Mouse (Mus musculus) myocyte (in vitro differentiated cells): ENCODE measurements around the gene Rpl41.

Experiments
- CEBPB ChIP-seq: IDR thresholded peaks from 2 replicates; pipeline ENCODE4 v1.6.1; 2011; ENCODE audit warnings: mild to moderate bottlenecking, moderate library complexity; ENCODE audit not compliant: poor library complexity, insufficient read depth, severe bottlenecking
- E2F4 ChIP-seq: IDR thresholded peaks from one replicate; pipeline ENCODE4 v1.6.1; 2011; ENCODE audit warnings: mild to moderate bottlenecking, control low read depth, moderate library complexity; ENCODE audit not compliant: insufficient read depth
- MAX ChIP-seq: IDR thresholded peaks from one replicate; pipeline ENCODE4 v1.6.1; 2011; ENCODE audit warnings: low read depth, mild to moderate bottlenecking, control low read depth
- MYOD1 ChIP-seq, 3 experiments: IDR thresholded peaks; one replicate each; pipeline ENCODE4 v1.6.1; 2011; ENCODE audit warnings: control low read depth in 2 of 3, low read depth in 2 of 3, mild to moderate bottlenecking in 2 of 3, moderate library complexity in 1 of 3; ENCODE audit not compliant: insufficient read length in 2 of 3, control insufficient read depth in 1 of 3
- MYOG ChIP-seq, 3 experiments: IDR thresholded peaks; one replicate each; pipeline ENCODE4 v1.6.1; 2011; ENCODE audit warnings: control low read depth in 2 of 3, low read depth in 2 of 3, mild to moderate bottlenecking in 2 of 3; ENCODE audit not compliant: insufficient read length in 2 of 3, control insufficient read depth in 1 of 3, insufficient read depth in 1 of 3
- POLR2A ChIP-seq: IDR thresholded peaks from one replicate; pipeline ENCODE4 v1.6.1; 2011; ENCODE audit warnings: low read depth, mild to moderate bottlenecking, control low read depth, moderate library complexity; ENCODE audit not compliant: insufficient read length
- POLR2AphosphoS2 ChIP-seq: IDR thresholded peaks from one replicate; pipeline ENCODE4 v1.6.1; 2011; ENCODE audit warnings: low read depth, control low read depth; ENCODE audit not compliant: insufficient read length
- REST ChIP-seq: IDR thresholded peaks from one replicate; pipeline ENCODE4 v1.6.1; 2011; ENCODE audit warnings: mild to moderate bottlenecking, control low read depth, moderate library complexity; ENCODE audit not compliant: insufficient read depth, insufficient read length
- SRF ChIP-seq: IDR thresholded peaks from one replicate; pipeline ENCODE4 v1.6.1; 2011; ENCODE audit warnings: low read depth; ENCODE audit not compliant: control insufficient read depth, insufficient read length
- TCF12 ChIP-seq: IDR thresholded peaks from one replicate; pipeline ENCODE4 v1.6.1; 2011; ENCODE audit warnings: mild to moderate bottlenecking, control low read depth; ENCODE audit not compliant: poor library complexity, insufficient read depth, severe bottlenecking
- TCF3 ChIP-seq: IDR thresholded peaks from one replicate; pipeline ENCODE4 v1.6.1; 2011; ENCODE audit warnings: low read depth, control low read depth; ENCODE audit not compliant: insufficient read length
- USF1 ChIP-seq: IDR thresholded peaks from one replicate; pipeline ENCODE4 v1.6.1; 2011; ENCODE audit warnings: low read depth, mild to moderate bottlenecking, control low read depth, moderate library complexity

GRCm38 (mm10) chr10:128510301-128510700 is 38.8 kb downstream of the Rpl41 start:
- TF ChIP-seq E2F4 (no peak), POLR2A (no peak), MAX (no peak), SRF (no peak), POLR2AphosphoS2 (no peak), MYOG (IDR thresholded peaks at IDR 0.05; ENCODE audit: control insufficient read depth in 1 of 3, insufficient read depth in 1 of 3, insufficient read length in 2 of 3, low read depth in 2 of 3) (no peak), REST (no peak), TCF12 (no peak), MYOD1 (IDR thresholded peaks at IDR 0.05; ENCODE audit: control insufficient read depth in 1 of 3, insufficient read length in 2 of 3, low read depth in 2 of 3) (no peak), USF1 (no peak), CEBPB (no peak), TCF3 (no peak)
